Mouse (Mus musculus) CH12.LX (cell line): Measurements from ENCODE around the gene Bad.

Experiments
- CTCF ChIP-seq, 2 experiments: IDR thresholded peaks in 1 of 2; conservative IDR thresholded peaks in 1 of 2; 2 replicates each; pipeline ENCODE4 v1.5.1; 2011 to 2012; ENCODE audit warnings: low read depth in 2 of 2, low read length in 2 of 2, improper control_type of control experiment in 1 of 2, inconsistent platforms in 1 of 2, mild to moderate bottlenecking in 1 of 2, moderate library complexity in 1 of 2
- MYC ChIP-seq: IDR thresholded peaks from 2 replicates; pipeline ENCODE4 v1.6.1; 2011; ENCODE audit warnings: low read depth, mild to moderate bottlenecking, improper control_type of control experiment, low read length
- NRF1 ChIP-seq: IDR thresholded peaks from 2 replicates; pipeline ENCODE4 v1.6.1; 2014; ENCODE audit warnings: low read depth, mild to moderate bottlenecking, inconsistent platforms, low read length, improper control_type of control experiment, moderate library complexity
- ZMIZ1 ChIP-seq: IDR thresholded peaks from 2 replicates; pipeline ENCODE4 v1.6.1; 2012; ENCODE audit warnings: low read depth, mild to moderate bottlenecking, inconsistent platforms, low read length, improper control_type of control experiment

- no peak for TF ChIP-seq ZMIZ1
- TF ChIP-seq NRF1: no peak
- no peak for TF ChIP-seq MYC
- TF ChIP-seq CTCF (conservative IDR thresholded peaks at IDR 0.05 in 1 of 2, IDR thresholded peaks at IDR 0.05 in 1 of 2; ENCODE audit: low read depth in 2 of 2, low read length in 2 of 2): no peak
Observed at GRCm38 (mm10) chr19:6947742-6948141, 6.1 kb downstream of the Bad start.
